ENCODE assay signal across 10 mouse cellular contexts in the genomic region with DNA sequence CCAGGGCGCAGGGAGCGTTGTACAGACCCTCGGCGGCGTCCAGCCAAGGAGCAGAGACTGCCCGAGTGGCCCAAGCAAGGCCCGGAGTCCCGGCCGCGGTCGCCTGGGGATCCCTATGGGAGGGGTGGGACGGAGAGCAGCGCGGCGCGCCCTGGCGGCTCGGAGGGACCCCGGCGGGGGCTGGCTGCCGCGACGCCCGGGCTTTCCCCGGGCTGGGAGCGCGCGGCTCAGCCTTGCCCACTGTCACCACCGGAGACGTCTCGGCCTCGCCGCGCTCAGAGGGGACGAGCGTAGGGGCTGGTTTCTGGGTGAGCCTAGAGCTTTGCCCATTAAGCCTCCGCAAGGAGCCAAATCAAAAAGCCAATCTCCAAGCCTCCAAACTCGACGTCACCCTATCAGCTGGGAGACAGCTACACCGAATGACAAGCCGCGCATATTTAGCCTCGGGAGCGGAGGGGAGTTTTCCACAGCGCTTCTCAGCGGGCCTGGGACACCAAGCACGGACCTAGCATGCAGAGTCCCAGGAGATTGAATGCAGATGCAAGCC. TPM values are rescaled to one million over a fixed set of nuclear protein-coding genes. Genes with fewer than 3 reads are reported as not detected.
DNase-seq lines count a peak whose midpoint lies in the region; ATAC-seq and TF ChIP-seq lines count a peak whose summit lies in the region.
"Had no signal": no experiment of that assay in that cellular context is flagged by ENCODE, and none has a peak within 500 bp of the region (broad histone marks: within the 10 kb centered on the region; RNA-seq: fewer than 3 reads in every experiment).

A gene (minus strand): TSS at position 306 of the 547 bp plus-strand sequence.

- intact Hi-C loops in gastrocnemius, postnatal 14 days (cut with DNase I; ENCODE audit: low total_unique reads) = no loop called here

- WGBS in kidney, adult 2 months = under 1% methylated on average over 47 of the region's 47 CpGs
- WGBS in liver, postnatal 0 days (ENCODE audit: insufficient replicate concordance) = 2% methylated on average over 38 of the region's 47 CpGs

- H3K4me1 ChIP-seq in kidney, adult 2 months (ENCODE audit: control insufficient read depth, insufficient read depth, low read length) = no peaks in the 10 kb centered on the region
- H3K4me1 ChIP-seq in liver, postnatal 0 days (ENCODE audit: insufficient read depth) = peaks cover 3% of the 10 kb centered on the region; the same call in 1 of the 2 replicates

- H3K27me3 ChIP-seq in kidney, adult 2 months (replicated peaks; ENCODE audit: control insufficient read depth, insufficient read depth, low read length) = peaks cover 2% of the 10 kb centered on the region; the same call in 1 of the 2 replicates
- peaks cover 45% of the 10 kb centered on the region for H3K27me3 ChIP-seq in liver, postnatal 0 days (ENCODE audit: insufficient read depth, low read length)
- H3K27me3 ChIP-seq: CH12.LX had no signal

- no peaks in the 10 kb centered on the region for H3K36me3 ChIP-seq in kidney, adult 2 months (ENCODE audit: control insufficient read depth, insufficient read depth, low read length)
- no peaks in the 10 kb centered on the region for H3K36me3 ChIP-seq in liver, postnatal 0 days (replicated peaks; ENCODE audit: insufficient read depth, low read length)

- H3K27ac ChIP-seq in kidney, adult 2 months (ENCODE audit: insufficient read depth, low read depth, low read length) = no peak within 1 kb of the TSS
- no peak within 1 kb of the TSS for H3K27ac ChIP-seq in liver, postnatal 0 days (ENCODE audit: low read depth)
- H3K27ac ChIP-seq: macrophage had no signal

- no peak for TF ChIP-seq EP300 in liver, postnatal 0 days (IDR thresholded peaks at IDR 0.05; ENCODE audit: low read depth)

- no peak for TF ChIP-seq CTCF in kidney, adult 2 months (conservative IDR thresholded peaks at IDR 0.05; ENCODE audit: insufficient read depth, insufficient read length, low read depth, low read length)
- no peak for TF ChIP-seq CTCF in liver, postnatal 0 days (IDR thresholded peaks at IDR 0.05; ENCODE audit: low read depth)

- no peak for ATAC-seq in liver, postnatal 0 days

- H3K4me3 ChIP-seq in kidney, adult 2 months (ENCODE audit: insufficient read depth, low read depth, low read length) = no peak within 1 kb of the TSS; the same call in 1 of the 2 replicates
- peak within 1 kb of the TSS; percentile 43 for H3K4me3 ChIP-seq in liver, postnatal 0 days (ENCODE audit: low read depth, low read length)

- H3K9ac ChIP-seq in liver, postnatal 0 days (replicated peaks) = peak within 1 kb of the TSS; percentile 26; the same call in 1 of the 2 replicates

- no peaks in the 10 kb centered on the region for H3K9me3 ChIP-seq in liver, postnatal 0 days (ENCODE audit: low read length)

- no peak for TF ChIP-seq POLR2A in kidney, adult 2 months (IDR thresholded peaks at IDR 0.05; ENCODE audit: low read depth, low read length)

- peak within 1 kb of the TSS; percentile 82 for H3K4me2 ChIP-seq in liver, postnatal 0 days (ENCODE audit: low read depth, low read length)

- peak; percentile 25 for DNase-seq in kidney, postnatal 10 days
- DNase-seq in kidney, adult 2 months = no peak
- DNase-seq in embryo, embryonic 10.5 days (ENCODE audit: low spot score) = peak; percentile 71
- peak; percentile 48 for DNase-seq in gastrocnemius, postnatal 14 days
- peak; percentile 58 to 62 for DNase-seq in layer of hippocampus, adult 8-10 months (ENCODE audit: low spot score in 2 of 2)
- peak; percentile 23 for DNase-seq in liver, postnatal 0 days
- peak; percentile 66 for DNase-seq in right cerebral cortex, adult 2 months (ENCODE audit: low spot score in 2 of 2)
- DNase-seq in thymus, postnatal 14 days = no peak

RNA-seq across cellular contexts. Expression of the gene that starts here (rescaled TPM):
- 0.08 and 0.17 TPM in 2 replicates for polyA plus RNA-seq in kidney, adult 2 months (2012; rRNA removed)
- total RNA-seq in gastrocnemius, postnatal 14 days (2021) = 10 to 100 TPM; 29.8 to 31.7 TPM
- 10 to 100 TPM; 13.5 to 17.7 (median 15.3) TPM for total RNA-seq in layer of hippocampus, adult 8-10 months (2022)
- 0.05 TPM in 1 of 2 replicates, not detected in the other for polyA plus RNA-seq in liver, postnatal 0 days (2015; fragmentation: Nextera tagmentation; extraction: Ambion mirVana)
- total RNA-seq: CH12.LX had no signal
- polyA plus RNA-seq: macrophage had no signal

Comparison
In these comparisons a context has a peak if more than half of its experiments do, and no peak if none do; other contexts are left out.
1. DNase-seq: peak in kidney, postnatal 10 days (single experiment), embryo, embryonic 10.5 days (single experiment), gastrocnemius, postnatal 14 days (single experiment), layer of hippocampus, adult 8-10 months (2 of 2) and right cerebral cortex, adult 2 months (2 of 2); none in kidney, adult 2 months (single experiment) and thymus, postnatal 14 days (single experiment).
2. Peak in DNase-seq, H3K4me3 ChIP-seq, H3K9ac ChIP-seq and H3K4me2 ChIP-seq in liver, postnatal 0 days; RNA of the gene not detected or under 1 TPM.